Mouse (Mus musculus) liver, embryonic 14.5 days (tissue): ENCODE measurements around the gene Olfr1496. TPM values are rescaled to one million over a fixed set of nuclear protein-coding genes. Genes with fewer than 3 reads are reported as not detected.

ENCODE experiments used
- ATAC-seq: fragments of 200-750 bp; cut with Nextera tagmentation; 2 replicates; pipeline ENCODE4 v1.8.0; 2017; ENCODE audit warnings: moderate number of reproducible peaks, mild to moderate bottlenecking, moderate library complexity; ENCODE audit not compliant: insufficient read depth
- DNase-seq, 3 experiments: peaks; one replicate each; pipeline ENCODE4 v3.0.0-alpha.2; 2012 to 2013; ENCODE audit warnings: low read depth in 3 of 3, low spot score in 3 of 3
- H3K27ac ChIP-seq: fragments of 300-500 bp; sonication (generic); 2 replicates; pipeline ENCODE4 v1.5.1; 2014; ENCODE audit warnings: moderate library complexity, mild to moderate bottlenecking, control low read depth, inconsistent platforms
- H3K27me3 ChIP-seq: fragments of 300-500 bp; sonication (generic); 2 replicates; pipeline ENCODE4 v1.6.1; 2014; ENCODE audit warnings: mild to moderate bottlenecking, low read length, moderate library complexity; ENCODE audit not compliant: control insufficient read depth, insufficient read depth
- H3K36me3 ChIP-seq: fragments of 300-500 bp; sonication (generic); replicated peaks from 2 replicates; pipeline ENCODE4 v1.6.1; 2014; ENCODE audit warnings: low read depth; ENCODE audit not compliant: control insufficient read depth, insufficient read depth
- H3K4me1 ChIP-seq, 2 experiments: fragments of 200-500 bp in 1 of 2; fragments of 300-500 bp in 1 of 2; sonication (generic) in 1 of 2; replicated peaks; 2 replicates each; pipeline ENCODE4 v1.6.1; 2012 to 2014; ENCODE audit warnings: antibody characterized with exemption in 1 of 2, inconsistent platforms in 1 of 2, low read length in 1 of 2; ENCODE audit not compliant: control insufficient read depth in 2 of 2, insufficient read depth in 2 of 2
- H3K4me2 ChIP-seq: fragments of 300-500 bp; sonication (generic); 2 replicates; pipeline ENCODE4 v1.6.1; 2014; ENCODE audit warnings: low read depth, mild to moderate bottlenecking, control low read depth, moderate library complexity
- H3K4me3 ChIP-seq, 2 experiments: fragments of 200-500 bp in 1 of 2; fragments of 300-500 bp in 1 of 2; sonication (generic) in 1 of 2; 2 replicates each; pipeline ENCODE4 v1.5.1; 2012 to 2014; ENCODE audit warnings: low read depth in 2 of 2, low read length in 2 of 2, mild to moderate bottlenecking in 2 of 2, control low read depth in 1 of 2, inconsistent platforms in 1 of 2, moderate library complexity in 1 of 2; ENCODE audit not compliant: insufficient read depth in 1 of 2
- H3K9ac ChIP-seq: fragments of 300-500 bp; sonication (generic); replicated peaks from 2 replicates; pipeline ENCODE4 v1.6.1; 2014; ENCODE audit warnings: mild to moderate bottlenecking, control low read depth, moderate library complexity
- H3K9me3 ChIP-seq: fragments of 300-500 bp; sonication (generic); 2 replicates; pipeline ENCODE4 v1.6.1; 2016; ENCODE audit warnings: low read length, mixed read lengths; ENCODE audit not compliant: control insufficient read depth
- CTCF ChIP-seq: IDR thresholded peaks from 2 replicates; pipeline ENCODE4 v1.5.1; 2016; ENCODE audit warnings: antibody characterized with exemption, low read depth, control low read depth
- EP300 ChIP-seq: IDR thresholded peaks from 2 replicates; pipeline ENCODE4 v1.6.1; 2016; ENCODE audit warnings: antibody characterized with exemption, low read depth
- WGBS: fragments of 180-500 bp; shearing (Covaris S2); extraction: QIAGEN DNeasy Blood & Tissue Kit; methylation state at CpG from one replicate; pipeline ENCODE4 v1.1.7; 2014; ENCODE audit not compliant: insufficient replicate concordance; 5-methylcytosine and 5-hydroxymethylcytosine counted together
- polyA plus RNA-seq, 2 experiments: library from polyadenylated mRNA; depleted of rRNA in 1 of 2; stranded (reverse) in 1 of 2; unstranded in 1 of 2; fragments of >200 nt; fragmentation: Nextera tagmentation in 1 of 2; extraction: Ambion mirVana in 1 of 2; gene quantifications; 2 replicates each; pipeline versions ENCODE4 v1.2.1 to v1.2.3; 2012 to 2014

Gene Olfr1496
- not detected in 2 replicates for polyA plus RNA-seq (2012; rRNA removed)
- polyA plus RNA-seq (2014; fragmentation: Nextera tagmentation; extraction: Ambion mirVana) = not detected in 2 replicates

DNA sequence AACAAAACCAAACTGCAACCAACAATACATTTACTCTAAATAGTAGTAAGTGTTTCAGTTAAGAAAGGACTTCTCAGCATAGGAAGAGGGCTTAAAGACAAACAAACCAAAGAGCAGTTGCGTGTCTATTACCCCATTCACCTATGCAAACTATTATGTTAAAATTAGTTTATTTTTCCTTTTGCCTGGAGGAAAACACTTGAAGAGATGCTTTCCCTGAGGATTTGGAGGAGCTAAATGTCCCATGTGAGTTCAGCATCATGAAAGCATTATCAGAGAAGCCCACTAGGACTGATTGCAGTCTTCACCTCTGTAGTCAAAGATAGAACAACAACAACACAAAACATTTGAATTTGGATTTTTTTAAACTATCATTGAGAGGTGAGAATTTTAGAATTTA, at the start of gene Olfr1496:
Gene Olfr1496, plus strand, starts transcription at position 301 of the 400 bp plus-strand sequence.
- Histone ChIP-seq H3K9ac (no peak within 1 kb of the TSS), H3K9me3 (no peaks in the 10 kb centered on the region), H3K4me3 (no peak within 1 kb of the TSS), H3K4me1 (no peaks in the 10 kb centered on the region), H3K36me3 (no peaks in the 10 kb centered on the region), H3K27ac (no peak within 1 kb of the TSS), H3K27me3 (no peaks in the 10 kb centered on the region), H3K4me2 (no peak within 1 kb of the TSS)
- WGBS = 50% methylated on average over 1 of the region's 1 CpGs
- no peak for TF ChIP-seq CTCF
- no peak for TF ChIP-seq EP300
- DNase-seq (no peak), ATAC-seq (no peak)

DNA sequence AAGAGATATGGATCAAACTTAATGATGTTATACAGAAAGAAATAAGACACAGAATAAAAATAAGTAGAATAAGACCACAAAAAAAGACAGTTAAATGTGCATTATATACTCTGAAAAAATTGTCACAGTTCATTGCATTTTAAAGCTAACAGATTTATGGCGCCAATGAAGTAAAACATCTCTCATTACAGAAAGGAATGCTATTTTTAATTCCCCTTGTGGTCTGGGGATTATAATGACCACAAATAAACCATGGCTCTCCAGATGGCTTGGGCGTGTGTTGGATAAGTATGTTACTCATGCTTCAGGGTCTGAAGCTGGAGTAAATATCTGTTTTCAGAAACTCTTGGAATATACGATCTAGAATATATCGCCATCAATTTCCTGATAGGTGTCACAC, 38.2 kb upstream of the Olfr1496 start, which contains the start of gene Olfr1494:
Gene Olfr1494, plus strand, starts transcription at position 301 of the 400 bp plus-strand sequence.
- Histone ChIP-seq H3K36me3 (no peaks in the 10 kb centered on the region), H3K27me3 (no peaks in the 10 kb centered on the region), H3K27ac (no peak within 1 kb of the TSS), H3K9me3 (no peaks in the 10 kb centered on the region), H3K4me3 (no peak within 1 kb of the TSS), H3K4me2 (no peak within 1 kb of the TSS), H3K9ac (no peak within 1 kb of the TSS), H3K4me1 (no peaks in the 10 kb centered on the region)
- ATAC-seq (no peak), DNase-seq (no peak)
- no peak for TF ChIP-seq CTCF
- no peak for TF ChIP-seq EP300
- 70% methylated on average over 4 of the region's 4 CpGs for WGBS

DNA sequence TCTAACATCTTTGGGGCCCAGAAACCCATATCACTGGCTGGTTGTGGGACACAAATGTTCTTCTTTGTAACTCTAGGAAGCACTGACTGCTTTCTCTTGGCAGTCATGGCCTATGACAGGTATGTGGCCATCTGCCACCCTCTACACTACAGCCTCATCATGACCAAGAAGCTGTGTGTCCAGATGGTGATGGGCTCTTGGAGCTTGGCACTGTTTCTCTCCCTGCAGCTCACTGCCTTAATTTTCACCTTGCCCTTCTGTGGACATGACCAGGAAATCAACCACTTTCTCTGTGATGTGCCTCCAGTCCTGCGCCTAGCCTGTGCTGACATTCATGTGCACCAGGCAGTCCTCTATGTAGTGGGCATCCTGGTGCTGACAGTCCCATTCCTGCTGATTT, 28.3 kb upstream of the Olfr1496 start:
- H3K4me3 ChIP-seq = no peak overlapping the region
- H3K9ac ChIP-seq = no peak overlapping the region
- ATAC-seq (no peak), DNase-seq (no peak)
- no peak overlapping the region for H3K4me2 ChIP-seq
- H3K36me3 ChIP-seq = no peaks in the 10 kb centered on the region
- no peaks in the 10 kb centered on the region for H3K27me3 ChIP-seq
- H3K27ac ChIP-seq = no peak overlapping the region
- no peaks in the 10 kb centered on the region for H3K9me3 ChIP-seq
- no peak for TF ChIP-seq CTCF
- TF ChIP-seq EP300 = no peak
- WGBS = 48% methylated on average over 1 of the region's 1 CpGs
- no peaks in the 10 kb centered on the region for H3K4me1 ChIP-seq

DNA sequence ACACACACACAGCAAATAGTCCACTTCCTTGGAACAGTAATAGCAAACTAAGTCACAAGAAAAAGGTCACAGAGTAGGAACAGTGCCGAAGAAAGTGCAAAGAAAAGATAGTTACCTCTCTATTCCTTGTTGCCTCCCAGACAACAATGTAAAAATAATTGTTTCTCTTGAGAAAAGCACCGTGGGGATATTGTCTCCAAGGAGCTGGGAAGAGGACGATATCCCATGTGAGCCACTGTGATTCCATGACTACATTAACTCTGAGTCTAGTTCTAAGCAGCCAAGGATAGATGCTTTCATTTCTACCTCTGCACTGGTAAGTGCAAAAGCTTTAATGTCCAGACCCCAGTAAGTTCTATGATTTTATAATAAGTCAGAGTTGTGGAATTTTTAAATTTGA, 13.4 kb upstream of the Olfr1496 start, which contains the start of gene Olfr1495:
Gene Olfr1495, plus strand, starts transcription at position 301 of the 400 bp plus-strand sequence.
- DNase-seq (no peak), ATAC-seq (no peak)
- Histone ChIP-seq H3K27me3 (no peaks in the 10 kb centered on the region), H3K9me3 (no peaks in the 10 kb centered on the region), H3K4me3 (no peak within 1 kb of the TSS), H3K27ac (no peak within 1 kb of the TSS), H3K4me2 (no peak within 1 kb of the TSS), H3K9ac (no peak within 1 kb of the TSS), H3K4me1 (no peaks in the 10 kb centered on the region), H3K36me3 (no peaks in the 10 kb centered on the region)
- WGBS = 50% methylated on average over 3 of the region's 3 CpGs
- no peak for TF ChIP-seq EP300
- TF ChIP-seq CTCF = no peak

DNA sequence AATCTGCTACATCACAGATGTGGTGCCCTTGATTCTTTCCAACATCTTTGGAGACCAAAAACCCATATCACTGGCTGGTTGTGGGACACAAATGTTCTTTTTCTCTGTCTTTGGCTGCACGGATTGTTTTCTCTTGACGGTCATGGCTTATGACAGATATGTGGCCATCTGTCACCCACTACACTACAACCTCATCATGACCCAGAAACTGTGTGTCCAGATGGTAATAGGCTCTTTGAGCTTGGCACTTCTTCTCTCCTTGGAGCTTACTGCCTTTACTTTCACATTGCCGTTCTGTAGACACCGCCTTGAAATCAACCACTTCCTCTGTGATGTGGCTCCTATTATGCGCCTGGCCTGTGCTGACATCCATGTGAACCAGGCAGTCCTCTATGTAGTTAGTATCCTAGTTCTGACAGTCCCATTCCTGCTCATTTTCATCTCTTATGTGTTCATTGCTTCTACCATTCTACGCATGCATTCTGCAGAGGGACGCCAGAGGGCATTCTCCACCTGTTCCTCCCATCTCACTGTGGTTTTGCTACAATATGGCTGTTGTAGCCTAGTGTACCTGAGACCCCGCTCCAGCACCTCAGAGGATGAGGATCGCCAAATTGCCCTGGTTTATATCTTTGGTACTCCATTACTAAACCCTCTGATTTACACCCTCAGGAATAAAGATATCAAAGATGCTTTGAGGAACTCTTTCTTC, 9.0 kb upstream of the Olfr1496 start:
- no peaks in the 10 kb centered on the region for H3K4me1 ChIP-seq
- WGBS = 73% methylated on average over 9 of the region's 9 CpGs
- H3K36me3 ChIP-seq = no peaks in the 10 kb centered on the region
- no peak for DNase-seq
- TF ChIP-seq EP300 (no peak), CTCF (no peak)
- no peak for ATAC-seq
- no peak overlapping the region for H3K9ac ChIP-seq
- no peaks in the 10 kb centered on the region for H3K27me3 ChIP-seq
- no peak overlapping the region for H3K4me3 ChIP-seq
- H3K4me2 ChIP-seq = no peak overlapping the region
- no peak overlapping the region for H3K27ac ChIP-seq
- H3K9me3 ChIP-seq = no peaks in the 10 kb centered on the region
